Mouse (Mus musculus): ENCODE measurements around the gene Arid1b. TPM values are rescaled to one million over a fixed set of nuclear protein-coding genes. Genes with fewer than 3 reads are reported as not detected.

Arid1b gene
- polyA plus RNA-seq, 1 experiment from 2014 or later: 8.7 TPM

DNA sequence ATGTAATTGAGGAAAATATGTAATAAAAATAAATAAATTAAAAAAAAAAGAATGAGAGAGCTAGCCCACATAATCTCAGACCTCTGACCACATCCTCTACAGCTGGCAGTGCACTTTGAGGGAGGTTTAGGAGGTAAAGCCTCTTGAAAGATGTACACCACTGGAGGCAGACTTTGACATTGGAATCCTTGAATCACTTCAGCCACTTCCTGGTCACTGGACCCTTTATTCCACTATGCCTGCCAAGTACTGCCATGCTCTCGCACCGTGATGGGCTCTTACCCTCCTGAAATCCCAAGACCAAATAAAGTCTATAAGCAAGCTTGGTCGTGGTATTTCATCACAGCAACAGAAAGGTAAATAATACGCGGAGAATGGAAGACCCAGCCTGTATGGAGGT is 25.3 kb upstream of the Arid1b start:
- Histone ChIP-seq H3K9ac (no peak overlapping the region), H3K4me1 (replicated peaks) (no peaks in the 10 kb centered on the region), H3K27me3 (replicated peaks) (no peaks in the 10 kb centered on the region), H3K9me3 (replicated peaks) (no peaks in the 10 kb centered on the region), H3K27ac (ENCODE audit: poor library complexity, severe bottlenecking) (no peak overlapping the region), H3K4me3 (no peak overlapping the region), H3K4me2 (no peak overlapping the region), H3K36me3 (no peaks in the 10 kb centered on the region)
- WGBS: 80% methylated on average over 5 of the region's 5 CpGs
- no peak for ATAC-seq (ENCODE audit: insufficient number of reproducible peaks, low FRiP score)

DNA sequence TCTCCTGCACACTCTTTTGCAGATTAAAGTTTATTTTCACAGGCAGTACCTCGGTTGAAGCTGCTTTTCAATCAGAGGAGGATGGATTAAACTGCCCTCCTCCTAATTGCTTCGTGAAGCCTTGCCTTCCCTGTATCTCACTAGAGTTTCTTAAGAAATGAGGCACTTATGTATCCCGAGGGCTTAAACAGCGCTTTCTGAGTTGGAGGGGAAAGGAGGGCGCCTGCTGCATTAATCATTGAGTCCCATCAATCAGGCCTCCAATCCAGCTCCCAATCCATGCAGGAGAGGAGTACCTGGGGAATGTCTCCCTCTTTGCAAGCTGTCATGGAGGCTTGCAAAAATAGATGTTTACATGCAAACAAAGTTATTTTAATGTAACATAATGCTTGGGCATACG is 21.9 kb upstream of the Arid1b start:
- WGBS: 70% methylated on average over 6 of the region's 6 CpGs
- Histone ChIP-seq H3K9me3 (replicated peaks) (no peaks in the 10 kb centered on the region), H3K27ac (ENCODE audit: poor library complexity, severe bottlenecking) (no peak overlapping the region), H3K4me2 (no peak overlapping the region), H3K36me3 (no peaks in the 10 kb centered on the region), H3K4me3 (no peak overlapping the region), H3K9ac (no peak overlapping the region), H3K27me3 (replicated peaks) (no peaks in the 10 kb centered on the region), H3K4me1 (replicated peaks) (no peaks in the 10 kb centered on the region)
- ATAC-seq (ENCODE audit: insufficient number of reproducible peaks, low FRiP score): no peak

DNA sequence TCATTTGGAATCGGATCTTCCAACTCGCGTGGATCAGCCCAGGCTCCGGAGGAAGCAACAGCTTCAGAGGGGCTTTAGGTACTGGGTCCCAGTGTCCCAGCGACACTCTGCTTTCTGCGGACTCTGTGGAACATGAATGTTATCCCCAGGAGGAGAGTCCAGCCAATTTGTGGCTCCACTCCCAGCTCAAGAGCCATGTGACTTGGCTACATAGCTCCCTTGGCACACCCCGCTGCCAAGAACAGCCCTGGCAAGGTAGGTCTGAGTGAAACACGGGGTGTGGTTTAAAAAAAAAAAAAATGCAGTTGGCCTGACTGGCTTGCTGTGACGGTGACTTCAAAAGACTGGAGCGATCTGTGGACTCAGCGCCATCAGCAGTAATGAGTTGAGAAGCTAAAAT is 19.4 kb upstream of the Arid1b start:
- no peak for ATAC-seq (ENCODE audit: insufficient number of reproducible peaks, low FRiP score)
- Histone ChIP-seq H3K9ac (no peak overlapping the region), H3K27ac (ENCODE audit: poor library complexity, severe bottlenecking) (no peak overlapping the region), H3K9me3 (replicated peaks) (no peaks in the 10 kb centered on the region), H3K4me2 (no peak overlapping the region), H3K36me3 (no peaks in the 10 kb centered on the region), H3K4me3 (no peak overlapping the region), H3K27me3 (replicated peaks) (no peaks in the 10 kb centered on the region), H3K4me1 (replicated peaks) (no peaks in the 10 kb centered on the region)
- WGBS: 79% methylated on average over 11 of the region's 11 CpGs

DNA sequence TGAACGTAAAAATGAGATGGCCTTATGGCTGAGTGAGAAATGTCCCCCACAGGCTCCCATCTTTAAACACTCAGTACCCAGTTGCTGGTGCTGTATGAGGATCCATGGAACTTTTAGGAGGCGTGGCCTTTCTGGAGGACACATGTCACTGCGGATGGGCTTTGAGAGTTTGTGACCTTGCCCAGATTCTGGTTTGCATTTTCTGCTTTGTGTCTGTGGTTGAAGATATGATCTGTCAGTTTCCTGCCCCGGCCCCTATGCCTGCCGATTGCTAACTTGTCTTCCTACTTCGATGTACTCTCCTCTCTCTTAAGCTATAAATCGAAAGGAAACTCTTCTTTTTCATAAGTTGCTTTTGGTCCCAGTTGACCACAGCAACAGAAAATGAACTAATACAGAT is 14.0 kb upstream of the Arid1b start:
- Histone ChIP-seq H3K4me2 (no peak overlapping the region), H3K4me3 (no peak overlapping the region), H3K9me3 (replicated peaks) (no peaks in the 10 kb centered on the region), H3K4me1 (replicated peaks) (peaks cover 4% of the 10 kb centered on the region; the same call in 1 of the 2 replicates), H3K9ac (no peak overlapping the region), H3K27me3 (replicated peaks) (no peaks in the 10 kb centered on the region), H3K36me3 (no peaks in the 10 kb centered on the region), H3K27ac (ENCODE audit: poor library complexity, severe bottlenecking) (no peak overlapping the region)
- 65% methylated on average over 7 of the region's 7 CpGs for WGBS
- ATAC-seq (ENCODE audit: insufficient number of reproducible peaks, low FRiP score): no peak

DNA sequence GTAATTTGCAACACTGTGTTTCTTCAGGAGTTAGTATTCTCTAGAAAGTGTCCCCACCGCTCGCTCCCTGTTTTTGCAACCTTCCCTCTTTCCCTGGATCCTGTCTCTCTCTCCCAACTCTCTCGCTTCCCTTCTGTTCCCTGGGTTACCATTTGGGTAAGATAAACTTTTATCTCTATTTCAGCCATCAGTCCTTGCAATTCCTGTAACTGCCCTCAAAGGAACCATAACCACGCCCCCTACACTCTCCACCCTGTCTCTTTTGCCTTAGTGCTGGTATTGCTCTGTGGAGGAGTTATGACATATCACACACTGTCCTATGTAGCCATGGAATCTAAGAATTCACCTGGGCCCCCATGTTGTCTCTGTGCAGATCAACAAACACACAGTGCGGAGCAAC is 11.3 kb upstream of the Arid1b start:
- Histone ChIP-seq H3K27ac (ENCODE audit: poor library complexity, severe bottlenecking) (no peak overlapping the region), H3K4me3 (no peak overlapping the region), H3K4me1 (replicated peaks) (peaks cover 4% of the 10 kb centered on the region; the same call in 1 of the 2 replicates), H3K27me3 (replicated peaks) (no peaks in the 10 kb centered on the region), H3K9me3 (replicated peaks) (no peaks in the 10 kb centered on the region), H3K4me2 (no peak overlapping the region), H3K9ac (no peak overlapping the region), H3K36me3 (no peaks in the 10 kb centered on the region)
- WGBS: 65% methylated on average over 5 of the region's 5 CpGs
- no peak for ATAC-seq (ENCODE audit: insufficient number of reproducible peaks, low FRiP score)

DNA sequence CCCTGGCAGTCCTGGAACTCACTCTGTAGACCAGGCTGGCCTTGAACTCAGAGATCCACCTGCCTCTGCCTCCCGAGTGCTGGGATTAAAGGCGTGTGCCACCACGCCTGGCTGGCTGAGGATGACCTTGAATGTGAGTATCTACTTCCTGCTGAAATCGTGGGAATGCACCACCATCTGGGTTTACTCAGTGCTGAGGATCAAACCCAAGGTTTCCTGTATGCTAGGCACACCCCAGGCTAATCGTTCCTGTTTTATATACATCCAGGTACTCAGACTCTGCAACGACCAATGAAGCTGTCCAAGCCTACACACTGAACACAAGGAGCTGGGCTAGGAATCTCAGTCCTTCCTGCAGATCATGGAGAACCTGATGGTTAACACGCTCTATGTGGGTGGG is 9.4 kb upstream of the Arid1b start:
- H3K9ac ChIP-seq: no peak overlapping the region

DNA sequence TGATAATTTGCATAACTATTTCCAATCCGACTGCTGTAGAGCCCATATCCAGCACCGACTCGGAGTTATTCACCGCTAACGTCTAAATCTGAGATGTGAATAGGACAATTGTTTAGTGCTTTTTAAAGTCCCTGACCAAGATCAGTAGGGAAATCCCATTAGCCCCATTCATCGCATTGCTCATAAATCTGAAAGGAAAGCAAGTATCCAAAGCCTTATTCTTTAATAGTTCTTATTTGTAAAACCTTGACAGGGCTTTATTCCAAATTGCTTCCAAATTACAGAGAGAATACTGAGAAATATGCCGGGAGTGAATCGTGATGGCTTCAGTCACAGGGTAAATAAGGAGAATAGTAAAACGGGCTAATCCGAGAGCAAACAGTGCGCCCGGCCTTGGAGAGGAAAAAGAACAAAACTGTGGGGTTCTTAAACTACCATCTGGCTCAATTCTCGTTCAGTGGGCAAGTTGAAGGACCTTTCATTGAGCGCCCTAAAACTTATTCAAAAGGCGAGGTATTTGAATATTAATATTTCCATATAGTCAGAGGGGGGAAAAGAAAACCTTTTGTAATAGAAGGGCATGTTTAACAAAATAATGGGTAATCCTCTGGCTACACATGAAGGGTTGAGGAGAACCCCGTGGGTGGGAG is 3.1 kb upstream of the Arid1b start:
- H3K4me3 ChIP-seq: no peak overlapping the region
- no peak overlapping the region for H3K4me2 ChIP-seq
- no peak for ATAC-seq (ENCODE audit: insufficient number of reproducible peaks, low FRiP score)
- H3K4me1 ChIP-seq (replicated peaks): peaks cover 4% of the 10 kb centered on the region; the same call in 1 of the 2 replicates
- no peaks in the 10 kb centered on the region for H3K9me3 ChIP-seq (replicated peaks)
- no peaks in the 10 kb centered on the region for H3K36me3 ChIP-seq
- no peak overlapping the region for H3K27ac ChIP-seq (ENCODE audit: poor library complexity, severe bottlenecking)
- H3K27me3 ChIP-seq (replicated peaks): no peaks in the 10 kb centered on the region
- WGBS: 88% methylated on average over 16 of the region's 16 CpGs
- no peak overlapping the region for H3K9ac ChIP-seq

More for the DNA sequence above, 9.4 kb upstream of the Arid1b start:
- Histone ChIP-seq H3K36me3 (no peaks in the 10 kb centered on the region), H3K27ac (ENCODE audit: poor library complexity, severe bottlenecking) (no peak overlapping the region), H3K4me1 (replicated peaks) (peaks cover 4% of the 10 kb centered on the region; the same call in 1 of the 2 replicates), H3K9me3 (replicated peaks) (no peaks in the 10 kb centered on the region), H3K4me2 (no peak overlapping the region), H3K27me3 (replicated peaks) (no peaks in the 10 kb centered on the region), H3K4me3 (no peak overlapping the region)
- ATAC-seq (ENCODE audit: insufficient number of reproducible peaks, low FRiP score): no peak
- 79% methylated on average over 7 of the region's 7 CpGs for WGBS

DNA sequence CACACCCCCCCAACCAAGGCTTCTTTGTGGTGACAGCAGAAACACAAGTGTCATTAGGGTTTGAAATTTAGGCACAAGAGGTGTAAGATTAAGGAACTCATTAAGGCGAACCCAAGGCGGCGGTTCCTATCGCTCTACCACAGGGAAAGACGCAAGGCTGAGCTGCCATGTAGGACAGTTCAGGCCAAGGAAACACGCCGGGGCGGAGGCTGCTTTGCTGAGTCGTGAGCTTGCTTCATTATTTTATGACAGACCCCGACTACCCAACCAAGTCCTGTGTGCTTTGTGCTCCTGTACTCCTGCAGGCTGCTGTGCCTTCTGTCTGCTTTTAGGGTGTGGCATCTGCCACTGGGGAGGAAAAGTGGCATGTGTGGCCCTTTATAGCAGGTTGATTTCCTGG is 2.5 kb upstream of the Arid1b start:
- H3K4me3 ChIP-seq: no peak overlapping the region
- H3K9ac ChIP-seq: no peak overlapping the region
- H3K4me1 ChIP-seq (replicated peaks): peaks cover 4% of the 10 kb centered on the region; the same call in 1 of the 2 replicates
- no peak for ATAC-seq (ENCODE audit: insufficient number of reproducible peaks, low FRiP score)
- no peaks in the 10 kb centered on the region for H3K27me3 ChIP-seq (replicated peaks)
- no peaks in the 10 kb centered on the region for H3K36me3 ChIP-seq
- no peak overlapping the region for H3K27ac ChIP-seq (ENCODE audit: poor library complexity, severe bottlenecking)
- H3K4me2 ChIP-seq: no peak overlapping the region
- H3K9me3 ChIP-seq (replicated peaks): no peaks in the 10 kb centered on the region
- 90% methylated on average over 10 of the region's 10 CpGs for WGBS

DNA sequence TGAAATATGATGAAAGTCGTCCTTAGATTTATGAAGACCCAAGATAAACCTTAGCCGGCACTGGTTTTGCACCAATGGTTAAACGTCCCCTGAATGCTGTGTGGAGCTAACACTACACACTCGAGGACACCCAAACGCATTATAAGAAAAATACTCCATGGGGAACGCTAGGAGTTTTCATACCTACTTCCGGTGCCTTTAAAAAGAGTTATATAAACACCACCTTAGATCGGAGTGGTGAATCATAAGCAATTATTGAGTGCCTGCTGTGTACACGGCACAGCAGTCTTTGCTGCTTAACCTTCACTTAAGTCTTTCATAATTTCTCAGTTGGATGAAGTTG is 664 bp upstream of the Arid1b start:
- Histone ChIP-seq H3K4me3 (peak overlapping the region; percentile 98), H3K36me3 (no peaks in the 10 kb centered on the region), H3K9ac (peak overlapping the region; percentile 100), H3K4me2 (peak overlapping the region; percentile 86), H3K4me1 (replicated peaks) (peaks cover 4% of the 10 kb centered on the region; the same call in 1 of the 2 replicates), H3K27ac (ENCODE audit: poor library complexity, severe bottlenecking) (peak overlapping the region; percentile 98), H3K9me3 (replicated peaks) (no peaks in the 10 kb centered on the region), H3K27me3 (replicated peaks) (no peaks in the 10 kb centered on the region)
- 15% methylated on average over 9 of the region's 9 CpGs for WGBS
- no peak for ATAC-seq (ENCODE audit: insufficient number of reproducible peaks, low FRiP score)

DNA sequence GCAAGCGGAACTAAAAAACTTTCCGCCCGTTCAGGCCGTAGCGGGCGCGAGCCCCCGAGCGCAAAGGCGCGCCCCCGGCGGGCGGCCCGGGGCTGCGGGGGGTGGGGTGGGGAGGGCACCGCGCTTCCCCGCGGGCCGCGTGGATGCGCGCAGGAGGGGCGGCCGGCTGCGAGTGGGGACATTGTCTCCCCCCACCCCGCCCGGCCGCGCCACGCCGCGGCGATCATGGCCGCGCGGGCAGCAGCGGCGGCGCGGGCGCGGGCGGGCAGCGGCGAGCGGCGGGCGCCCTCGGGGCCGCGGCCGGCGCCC is 326 bp downstream of the Arid1b start:
- Histone ChIP-seq H3K9ac (peak overlapping the region; percentile 100), H3K27ac (ENCODE audit: poor library complexity, severe bottlenecking) (peak overlapping the region; percentile 98), H3K36me3 (no peaks in the 10 kb centered on the region), H3K9me3 (replicated peaks) (no peaks in the 10 kb centered on the region), H3K4me2 (peak overlapping the region; percentile 86), H3K27me3 (replicated peaks) (no peaks in the 10 kb centered on the region), H3K4me1 (replicated peaks) (peaks cover 4% of the 10 kb centered on the region; the same call in 1 of the 2 replicates), H3K4me3 (peak overlapping the region; percentile 98)
- WGBS: 9% methylated on average over 30 of the region's 55 CpGs
- ATAC-seq (ENCODE audit: insufficient number of reproducible peaks, low FRiP score): peak; percentile 73

DNA sequence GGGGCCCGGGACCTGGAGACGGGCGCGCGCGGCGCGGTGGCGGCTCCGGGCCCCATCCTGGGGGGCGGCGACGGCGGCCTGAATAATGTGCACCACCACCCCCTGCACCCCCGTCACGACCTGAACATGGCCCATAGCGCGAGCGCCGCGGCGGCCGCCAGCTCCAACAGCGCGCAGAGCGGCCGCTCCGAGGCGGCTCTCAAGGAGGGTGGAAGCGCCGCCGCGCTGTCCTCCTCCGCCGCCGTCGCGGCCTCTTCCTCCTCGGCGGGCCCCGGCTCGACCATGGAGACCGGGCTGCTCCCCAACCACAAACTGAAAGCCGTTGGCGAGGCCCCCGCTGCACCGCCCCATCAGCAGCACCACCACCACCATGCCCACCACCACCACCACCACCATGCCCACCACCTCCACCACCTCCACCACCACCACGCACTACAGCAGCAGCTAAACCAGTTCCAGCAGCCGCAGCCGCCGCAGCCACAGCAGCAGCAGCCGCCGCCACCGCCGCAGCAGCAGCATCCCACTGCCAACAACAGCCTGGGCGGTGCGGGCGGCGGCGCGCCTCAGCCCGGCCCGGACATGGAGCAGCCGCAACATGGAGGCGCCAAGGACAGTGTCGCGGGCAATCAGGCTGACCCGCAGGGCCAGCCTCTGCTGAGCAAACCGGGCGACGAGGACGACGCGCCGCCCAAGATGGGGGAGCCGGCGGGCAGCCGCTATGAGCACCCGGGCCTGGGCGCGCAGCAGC is 855 bp downstream of the Arid1b start:
- ATAC-seq (ENCODE audit: insufficient number of reproducible peaks, low FRiP score): peak; percentile 70
- no peaks in the 10 kb centered on the region for H3K27me3 ChIP-seq (replicated peaks)
- peak overlapping the region; percentile 98 for H3K27ac ChIP-seq (ENCODE audit: poor library complexity, severe bottlenecking)
- no peaks in the 10 kb centered on the region for H3K36me3 ChIP-seq
- H3K4me2 ChIP-seq: peak overlapping the region; percentile 86
- no peaks in the 10 kb centered on the region for H3K9me3 ChIP-seq (replicated peaks)
- WGBS: under 1% methylated on average over 68 of the region's 81 CpGs
- peak overlapping the region; percentile 98 for H3K4me3 ChIP-seq
- peaks cover 7% of the 10 kb centered on the region for H3K4me1 ChIP-seq (replicated peaks)
- H3K9ac ChIP-seq: peak overlapping the region; percentile 100
